21 mouse cellular contexts compared by ENCODE assay signal in the genomic region with DNA sequence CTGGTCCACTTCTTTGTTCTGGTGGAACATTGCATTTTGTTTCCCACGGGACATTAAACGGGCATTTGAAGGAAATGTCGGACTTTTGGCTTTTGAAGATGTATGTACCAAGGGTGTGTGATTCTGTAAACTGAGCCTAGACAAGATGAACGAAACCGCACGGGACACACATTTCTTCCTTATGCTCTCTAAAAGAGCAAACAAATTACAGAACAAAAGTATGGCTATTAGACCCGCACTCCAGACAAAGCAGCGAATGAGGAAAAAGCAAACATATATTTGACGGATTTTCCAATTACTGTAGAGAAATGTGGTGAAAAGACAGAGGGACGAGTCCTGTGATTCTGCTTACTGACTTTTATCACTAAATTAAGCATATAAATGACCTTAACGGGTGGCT. TPM values are rescaled to one million over a fixed set of nuclear protein-coding genes. Genes with fewer than 3 reads are reported as not detected.
A peak's percentile ranks its signal among the peaks of the same experiment; 100 is the strongest.
DNase-seq lines count a peak whose midpoint lies in the region; ATAC-seq and TF ChIP-seq lines count a peak whose summit lies in the region.
"Had no signal": no experiment of that assay in that cellular context is flagged by ENCODE, and none has a peak within 500 bp of the region (broad histone marks: within the 10 kb centered on the region; RNA-seq: fewer than 3 reads in every experiment).

No protein-coding gene starts in this region.

- no peaks in the 10 kb centered on the region for H3K9me3 ChIP-seq in intestine, embryonic 14.5 days (ENCODE audit: control insufficient read depth, low read length)
- no peaks in the 10 kb centered on the region for H3K9me3 ChIP-seq in intestine, postnatal 0 days (ENCODE audit: control insufficient read depth)
- H3K9me3 ChIP-seq in midbrain, embryonic 10.5 days (replicated peaks), result no peaks in the 10 kb centered on the region
- H3K9me3 ChIP-seq in midbrain, postnatal 0 days (ENCODE audit: low read length), result no peaks in the 10 kb centered on the region

- H3K27ac ChIP-seq in intestine, embryonic 14.5 days (ENCODE audit: low read depth), result no peak overlapping the region
- H3K27ac ChIP-seq in intestine, postnatal 0 days (ENCODE audit: low read depth, low read length), result no peak overlapping the region
- no peak overlapping the region for H3K27ac ChIP-seq in midbrain, embryonic 10.5 days (replicated peaks)
- H3K27ac ChIP-seq in midbrain, postnatal 0 days (ENCODE audit: low read depth, low read length), result peak overlapping the region; percentile 71
- H3K27ac ChIP-seq: liver, embryonic 14.5 days; stomach, postnatal 0 days had no signal

- H3K36me3 ChIP-seq in intestine, embryonic 14.5 days (ENCODE audit: control insufficient read depth, insufficient read depth, low read length), result no peaks in the 10 kb centered on the region
- H3K36me3 ChIP-seq in intestine, postnatal 0 days (ENCODE audit: control insufficient read depth, insufficient read depth), result no peaks in the 10 kb centered on the region
- no peaks in the 10 kb centered on the region for H3K36me3 ChIP-seq in midbrain, embryonic 10.5 days
- H3K36me3 ChIP-seq in midbrain, postnatal 0 days (ENCODE audit: insufficient read depth, low read length), result no peaks in the 10 kb centered on the region

- H3K4me3 ChIP-seq in intestine, embryonic 14.5 days (ENCODE audit: low read depth, low read length), result no peak overlapping the region
- H3K4me3 ChIP-seq in intestine, postnatal 0 days (ENCODE audit: low read depth, low read length), result no peak overlapping the region
- 0 out of 2 replicates have a peak overlapping the region, but pooled peaks have one; percentile 45 for H3K4me3 ChIP-seq in midbrain, embryonic 10.5 days
- H3K4me3 ChIP-seq in midbrain, postnatal 0 days (ENCODE audit: low read depth, low read length), result no peak overlapping the region

- WGBS in intestine, embryonic 14.5 days, result 2% methylated on average over 11 of the region's 11 CpGs
- WGBS in intestine, postnatal 0 days, result 3% methylated on average over 11 of the region's 11 CpGs
- 2% methylated on average over 11 of the region's 11 CpGs for WGBS in midbrain, embryonic 10.5 days
- WGBS in midbrain, postnatal 0 days, result 2% methylated on average over 11 of the region's 11 CpGs

- no peak for ATAC-seq in intestine, embryonic 14.5 days (replicated peaks; ENCODE audit: low FRiP score, low TSS enrichment, low read depth)
- no peak for ATAC-seq in intestine, postnatal 0 days
- ATAC-seq in midbrain, postnatal 0 days (ENCODE audit: low FRiP score), result no peak
- ATAC-seq: lung, postnatal 0 days had no signal

- no peak overlapping the region for H3K9ac ChIP-seq in intestine, embryonic 14.5 days (ENCODE audit: low read length)
- no peak overlapping the region for H3K9ac ChIP-seq in intestine, postnatal 0 days (ENCODE audit: low read depth, low read length)
- H3K9ac ChIP-seq in midbrain, postnatal 0 days (replicated peaks; ENCODE audit: low read length, poor library complexity, severe bottlenecking), result no peak overlapping the region
- H3K9ac ChIP-seq: liver, embryonic 14.5 days had no signal

- peaks cover 99% of the 10 kb centered on the region for H3K27me3 ChIP-seq in intestine, embryonic 14.5 days (replicated peaks; ENCODE audit: control insufficient read depth, insufficient read depth, low read length)
- peaks cover 79% of the 10 kb centered on the region for H3K27me3 ChIP-seq in intestine, postnatal 0 days (replicated peaks; ENCODE audit: control insufficient read depth, insufficient read depth, low read length)
- peaks cover 100% of the 10 kb centered on the region for H3K27me3 ChIP-seq in midbrain, embryonic 10.5 days (ENCODE audit: low read depth, poor library complexity, severe bottlenecking)
- peaks cover 37% of the 10 kb centered on the region for H3K27me3 ChIP-seq in midbrain, postnatal 0 days (ENCODE audit: insufficient read depth, low read length)

- peak; percentile 55 for DNase-seq in embryo, embryonic 10.5 days (ENCODE audit: low spot score)
- no peak for DNase-seq in embryo, embryonic 10 days (ENCODE audit: low spot score)
- DNase-seq in intestine, embryonic 14.5 days (ENCODE audit: low spot score), result peak; percentile 57
- no peak for DNase-seq in midbrain, embryonic 10.5 days (ENCODE audit: low spot score)
- no peak for DNase-seq in midbrain, postnatal 0 days (ENCODE audit: low spot score)
- no peak for DNase-seq in layer of hippocampus, postnatal 36 days
- DNase-seq in urinary bladder, postnatal 36 days (ENCODE audit: low spot score in 2 of 2), result no peak
- DNase-seq: adrenal gland, adult 8-10 months; cerebellum, adult 9-11 months; heart, postnatal 10 days; kidney, adult 2 months had no signal

- no peak for TF ChIP-seq CTCF in intestine, postnatal 0 days (IDR thresholded peaks at IDR 0.05; ENCODE audit: low read depth)
- no peak for TF ChIP-seq CTCF in midbrain, postnatal 0 days (IDR thresholded peaks at IDR 0.05)

- H3K4me2 ChIP-seq in intestine, embryonic 14.5 days (ENCODE audit: low read length), result no peak overlapping the region
- H3K4me2 ChIP-seq in intestine, postnatal 0 days (replicated peaks; ENCODE audit: low read depth), result no peak overlapping the region
- H3K4me2 ChIP-seq in midbrain, postnatal 0 days (ENCODE audit: low read depth, low read length, poor library complexity, severe bottlenecking), result peak overlapping the region; percentile 43; the same call in 1 of the 2 replicates

- no peaks in the 10 kb centered on the region for H3K4me1 ChIP-seq in intestine, embryonic 14.5 days (replicated peaks; ENCODE audit: control insufficient read depth, insufficient read depth, low read length)
- H3K4me1 ChIP-seq in intestine, postnatal 0 days (replicated peaks; ENCODE audit: control insufficient read depth, insufficient read depth, low read length), result no peaks in the 10 kb centered on the region
- peaks cover 48% of the 10 kb centered on the region for H3K4me1 ChIP-seq in midbrain, embryonic 10.5 days
- no peaks in the 10 kb centered on the region for H3K4me1 ChIP-seq in midbrain, postnatal 0 days (ENCODE audit: insufficient read depth, low read length)

RNA-seq across cellular contexts. Expression of a gene that starts 7.9 kb away (rescaled TPM):
- polyA plus RNA-seq in intestine, embryonic 14.5 days (2014; fragmentation: Nextera tagmentation; extraction: Ambion mirVana), result not detected in 2 replicates
- polyA plus RNA-seq in intestine, postnatal 0 days (2015; fragmentation: Nextera tagmentation; extraction: Ambion mirVana), result not detected in 2 replicates
- polyA plus RNA-seq in midbrain, embryonic 10.5 days (2016; fragmentation: Nextera tagmentation; extraction: Ambion mirVana), result 1.3 and 10.0 TPM in 2 replicates
- total RNA-seq in midbrain, postnatal 0 days (2014; rRNA removed), result 23.3 and 33.5 TPM in 2 replicates
- 45.7 and 46.8 TPM in 2 replicates for polyA plus RNA-seq in midbrain, postnatal 0 days (2015; fragmentation: Nextera tagmentation; extraction: Ambion mirVana)
- total RNA-seq in layer of hippocampus, postnatal 36 days (2021), result not detected
- total RNA-seq: adrenal gland, adult 8-10 months; heart, postnatal 10 days; left cerebral cortex, postnatal 10 days had no signal
- polyA plus RNA-seq: cortical plate, adult 2 months; gonadal fat pad, adult 2 months; heart, embryonic 11.5 days; kidney, adult 2 months; liver, embryonic 14.5 days; lung, postnatal 0 days; stomach, postnatal 0 days; thymus, postnatal 0 days; urinary bladder, adult 2 months had no signal

Comparison
In these comparisons a context has a peak if more than half of its experiments do, and no peak if none do; other contexts are left out.
1. DNase-seq: peak in embryo, embryonic 10.5 days (single experiment) and intestine, embryonic 14.5 days (single experiment); none in embryo, embryonic 10 days (single experiment), midbrain, embryonic 10.5 days (single experiment), midbrain, postnatal 0 days (single experiment), layer of hippocampus, postnatal 36 days (0 of 2) and urinary bladder, postnatal 36 days (0 of 2).